In genomic region chr9:70656130-70657007, GRCm38 (mm10) we compare ENCODE assay signal across 8 mouse cellular contexts. TPM values are rescaled to one million over a fixed set of nuclear protein-coding genes. Genes with fewer than 3 reads are reported as not detected.
DNase-seq lines count a peak whose midpoint lies in the region; ATAC-seq lines count a peak whose summit lies in the region.

TSS of gene Gm10642 (plus strand) at chr9:70656251.

- peak; percentile 27 for ATAC-seq in limb, embryonic 11.5 days (ENCODE audit: insufficient number of reproducible peaks, low FRiP score, low TSS enrichment, low read depth)
- ATAC-seq in midbrain, embryonic 12.5 days (ENCODE audit: low FRiP score, low read depth): peak; percentile 67

- DNase-seq in urinary bladder, adult 18-20 months (ENCODE audit: low spot score in 2 of 2): peak; percentile 31 to 69
- DNase-seq in urinary bladder, postnatal 10 days (ENCODE audit: low spot score): no peak
- peak; percentile 42 for DNase-seq in embryo, embryonic 9.5 days (ENCODE audit: extremely low spot score)
- DNase-seq in heart, adult 11 months: peak; percentile 97
- peak; percentile 77 for DNase-seq in kidney, adult 11 months
- DNase-seq in limb, embryonic 11.5 days (ENCODE audit: low spot score): peak; percentile 50
- peak; percentile 64 to 66 for DNase-seq in spleen, adult 18-20 months

- H3K27me3 ChIP-seq in limb, embryonic 11.5 days (ENCODE audit: control insufficient read depth, insufficient read depth, low read length): no peaks in the 10 kb centered on the region
- H3K27me3 ChIP-seq in midbrain, embryonic 12.5 days: no peaks in the 10 kb centered on the region

- peak within 1 kb of the TSS; percentile 56 for H3K4me3 ChIP-seq in limb, embryonic 11.5 days (ENCODE audit: low read depth, low read length)
- peak within 1 kb of the TSS; percentile 90 for H3K4me3 ChIP-seq in midbrain, embryonic 12.5 days

- H3K4me1 ChIP-seq in limb, embryonic 11.5 days (ENCODE audit: control insufficient read depth, insufficient read depth, low read length): no peaks in the 10 kb centered on the region
- peaks cover 8% of the 10 kb centered on the region for H3K4me1 ChIP-seq in midbrain, embryonic 12.5 days

- H3K27ac ChIP-seq in limb, embryonic 11.5 days (replicated peaks; ENCODE audit: low read depth, low read length): peak within 1 kb of the TSS; percentile 52; the same call in 1 of the 2 replicates
- peak within 1 kb of the TSS; percentile 95 for H3K27ac ChIP-seq in midbrain, embryonic 12.5 days (replicated peaks)

- peak within 1 kb of the TSS; percentile 88 for H3K4me2 ChIP-seq in limb, embryonic 11.5 days (ENCODE audit: low read depth, severe bottlenecking)
- H3K4me2 ChIP-seq in midbrain, embryonic 12.5 days (replicated peaks): peak within 1 kb of the TSS; percentile 81

- no peaks in the 10 kb centered on the region for H3K9me3 ChIP-seq in limb, embryonic 11.5 days (ENCODE audit: control insufficient read depth, low read length)
- H3K9me3 ChIP-seq in midbrain, embryonic 12.5 days: no peaks in the 10 kb centered on the region

- WGBS in limb, embryonic 11.5 days: under 1% methylated on average over 72 of the region's 72 CpGs
- under 1% methylated on average over 69 of the region's 72 CpGs for WGBS in midbrain, embryonic 12.5 days

- no peaks in the 10 kb centered on the region for H3K36me3 ChIP-seq in limb, embryonic 11.5 days (ENCODE audit: control insufficient read depth, insufficient read depth, low read length)
- H3K36me3 ChIP-seq in midbrain, embryonic 12.5 days: no peaks in the 10 kb centered on the region

- H3K9ac ChIP-seq in limb, embryonic 11.5 days (ENCODE audit: low read length): peak within 1 kb of the TSS; percentile 70
- H3K9ac ChIP-seq in midbrain, embryonic 12.5 days (replicated peaks): peak within 1 kb of the TSS; percentile 91

RNA-seq across cellular contexts. Expression of gene Gm10642, which starts in this region (rescaled TPM):
- polyA plus RNA-seq in limb, embryonic 11.5 days (2014; fragmentation: Nextera tagmentation; extraction: Ambion mirVana): 0.13 and 0.17 TPM in 2 replicates
- polyA plus RNA-seq in midbrain, embryonic 12.5 days (2016; fragmentation: Nextera tagmentation; extraction: Ambion mirVana): 0.32 and 1.0 TPM in 2 replicates

Comparison
In these comparisons a context has a peak if more than half of its experiments do, and no peak if none do; other contexts are left out.
1. Peak in DNase-seq, ATAC-seq, H3K4me3 ChIP-seq, H3K27ac ChIP-seq, H3K9ac ChIP-seq and H3K4me2 ChIP-seq in limb, embryonic 11.5 days; RNA of the gene not detected or under 1 TPM.